Mouse (Mus musculus): ENCODE data around the gene Atrnl1.

- no peak for TF ChIP-seq CTCF (IDR thresholded peaks at IDR 0.05; ENCODE audit: extremely low read depth, insufficient read depth, insufficient read length, insufficient replicate concordance)
- no peak for TF ChIP-seq POLR2A (IDR thresholded peaks at IDR 0.05; ENCODE audit: low read depth, low read length)
These were observed 126.6 kb downstream of the Atrnl1 start for GRCm38 (mm10) chr19:57737475-57737874.
